Mouse (Mus musculus) erythroblast, embryonic 14.5 days (primary cell): Measurements from ENCODE around the gene Pgghg.

ENCODE experiments used
- GATA1 ChIP-seq: IDR thresholded peaks from 2 replicates; pipeline ENCODE4 v1.6.1; 2012; ENCODE audit warnings: low read length, inconsistent platforms, mixed read lengths
- TAL1 ChIP-seq: IDR thresholded peaks from 3 replicates; pipeline ENCODE4 v1.6.1; 2012; ENCODE audit warnings: low read length, inconsistent platforms, mixed read lengths

DNA sequence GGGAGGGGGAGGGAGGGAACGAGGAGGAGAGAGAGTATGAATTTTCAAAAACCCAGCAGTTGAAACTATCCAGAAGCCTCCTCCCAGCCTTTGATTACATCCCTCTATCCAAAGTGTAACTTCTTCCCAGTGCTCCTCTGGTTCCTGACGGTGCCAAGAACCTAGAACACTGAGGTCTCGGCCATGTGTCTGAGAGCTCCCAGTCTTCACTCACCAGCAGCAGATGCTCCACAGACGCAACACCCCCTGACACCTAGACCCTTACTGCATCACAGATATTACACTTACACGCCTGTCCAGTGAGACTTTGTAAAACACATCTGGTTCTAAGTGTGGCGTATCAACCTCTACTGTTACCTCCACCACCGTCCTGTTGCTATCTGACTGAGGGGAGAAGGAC is 11.2 kb downstream of the Pgghg start:
- TF ChIP-seq GATA1 = no peak
- no peak for TF ChIP-seq TAL1
